Mouse (Mus musculus): ENCODE measurements at regions not wholly inside any gene's neighbourhood (a gene's known extent, or its start where the extent isn't known, plus 50 kb on each side); places are given as distances from the start of the nearest gene placed in this dataset.

DNA sequence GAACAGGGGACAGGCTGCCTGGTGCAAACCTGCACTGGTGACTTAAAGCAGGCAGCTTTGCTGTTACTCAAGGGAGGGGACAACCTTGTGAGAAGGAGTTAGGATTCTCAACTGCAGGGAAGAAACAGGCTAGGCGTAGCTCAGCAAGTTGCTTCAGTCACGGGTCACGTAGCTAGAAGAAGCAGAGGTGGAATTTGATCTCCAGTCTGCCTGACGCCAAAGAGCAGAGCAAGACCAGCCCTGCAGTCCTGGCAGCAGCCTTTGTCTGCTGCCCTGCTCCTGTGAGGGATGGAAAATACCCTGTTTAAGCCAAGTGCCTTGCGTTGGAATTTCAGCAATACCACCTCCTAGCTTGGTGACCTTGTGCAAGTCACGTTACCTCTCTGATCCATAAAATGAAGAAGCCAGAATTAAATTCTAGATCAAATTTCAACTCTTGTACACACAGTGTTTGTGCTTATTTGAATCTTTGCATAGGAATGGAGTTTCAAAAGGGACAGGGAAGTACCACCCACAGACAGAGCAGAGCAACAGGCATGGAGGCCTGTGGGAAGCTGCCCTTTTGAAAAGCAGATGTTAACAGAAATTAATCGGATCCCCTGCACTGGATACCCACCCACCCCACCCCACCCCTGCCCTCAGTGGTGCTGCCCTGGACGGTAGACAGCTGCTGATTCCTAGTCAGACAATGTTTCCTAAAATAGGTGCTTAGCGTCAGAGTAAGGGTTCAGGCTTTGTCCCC, 116.6 kb upstream of the Sesn3 start:
- TF ChIP-seq CTCF (IDR thresholded peaks at IDR 0.05; ENCODE audit: low read depth): no peak
- TF ChIP-seq EP300 (IDR thresholded peaks at IDR 0.05; ENCODE audit: low read depth): no peak
